Mouse (Mus musculus) forebrain, embryonic 14.5 days (tissue): ENCODE measurements at regions not wholly inside any gene's neighbourhood (a gene's known extent, or its start where the extent isn't known, plus 50 kb on each side); places are given as distances from the start of the nearest gene placed in this dataset.
A peak's percentile ranks its signal among the peaks of the same experiment; 100 is the strongest.

Experiments
- ATAC-seq: fragments of 200-750 bp; cut with Nextera tagmentation; 2 replicates; pipeline ENCODE4 v1.8.0; 2017; ENCODE audit warnings: mild to moderate bottlenecking, moderate library complexity
- DNase-seq: peaks from one replicate; pipeline ENCODE4 v3.0.0-alpha.2; 2015; ENCODE audit warnings: low spot score
- H3K27ac ChIP-seq: fragments of 300-500 bp; sonication (generic); 2 replicates; pipeline ENCODE4 v1.5.1; 2014; ENCODE audit warnings: low read depth, mild to moderate bottlenecking, control low read depth, low read length, moderate library complexity
- H3K27me3 ChIP-seq: fragments of 300-500 bp; sonication (generic); replicated peaks from 2 replicates; pipeline ENCODE4 v1.6.1; 2014; ENCODE audit warnings: low read length, control low read depth, mixed read lengths; ENCODE audit not compliant: control insufficient read depth, insufficient read depth
- H3K36me3 ChIP-seq: fragments of 300-500 bp; sonication (generic); 2 replicates; pipeline ENCODE4 v1.6.1; 2014; ENCODE audit warnings: low read length, control low read depth; ENCODE audit not compliant: control insufficient read depth, insufficient read depth
- H3K4me1 ChIP-seq: fragments of 300-500 bp; sonication (generic); 2 replicates; pipeline ENCODE4 v1.6.1; 2014; ENCODE audit warnings: antibody characterized with exemption, low read length, control low read depth; ENCODE audit not compliant: control insufficient read depth, insufficient read depth
- H3K4me2 ChIP-seq: fragments of 300-500 bp; sonication (generic); 2 replicates; pipeline ENCODE4 v1.6.1; 2014; ENCODE audit warnings: mild to moderate bottlenecking, control low read depth, low read length
- H3K4me3 ChIP-seq: fragments of 300-500 bp; sonication (generic); 2 replicates; pipeline ENCODE4 v1.5.1; 2014; ENCODE audit warnings: low read depth, low read length, control low read depth
- H3K9ac ChIP-seq: fragments of 300-500 bp; sonication (generic); 2 replicates; pipeline ENCODE4 v1.6.1; 2014; ENCODE audit warnings: mild to moderate bottlenecking, low read length, control low read depth, moderate library complexity
- H3K9me3 ChIP-seq: fragments of 300-500 bp; sonication (generic); replicated peaks from 2 replicates; pipeline ENCODE4 v1.6.1; 2016; ENCODE audit warnings: low read length, control low read depth, mixed read lengths; ENCODE audit not compliant: control insufficient read depth
- WGBS: fragments of 180-500 bp; shearing (Covaris S2); extraction: QIAGEN DNeasy Blood & Tissue Kit; methylation state at CpG from one replicate; pipeline ENCODE4 v1.1.7; 2014; 5-methylcytosine and 5-hydroxymethylcytosine counted together

- no peak overlapping the region for H3K9ac ChIP-seq
Measured at GRCm38 (mm10) chr9:47909051-47909450, 252.8 kb upstream of the Nxpe4 start.

GRCm38 (mm10) chr9:47910501-47910906 lies 251.3 kb upstream of the Nxpe4 start:
- H3K4me1 ChIP-seq = peaks cover 22% of the 10 kb centered on the region
- peak overlapping the region; percentile 23; the same call in 1 of the 2 replicates for H3K4me2 ChIP-seq
- ATAC-seq = peak; percentile 92
- H3K9me3 ChIP-seq = no peaks in the 10 kb centered on the region
- peak overlapping the region; percentile 80 for H3K27ac ChIP-seq
- H3K36me3 ChIP-seq = no peaks in the 10 kb centered on the region
- peaks cover 24% of the 10 kb centered on the region for H3K27me3 ChIP-seq
- 14% methylated on average over 6 of the region's 6 CpGs for WGBS
- H3K4me3 ChIP-seq = no peak overlapping the region
- peak; percentile 92 for DNase-seq
- H3K9ac ChIP-seq = no peak overlapping the region

More at GRCm38 (mm10) chr9:47909051-47909450, 252.8 kb upstream of the Nxpe4 start:
- H3K4me1 ChIP-seq = peaks cover 36% of the 10 kb centered on the region
- H3K9me3 ChIP-seq = no peaks in the 10 kb centered on the region
- H3K4me3 ChIP-seq = no peak overlapping the region
- H3K27me3 ChIP-seq = peaks cover 24% of the 10 kb centered on the region
- peak; percentile 78 for DNase-seq
- no peak overlapping the region for H3K27ac ChIP-seq
- 43% methylated on average over 5 of the region's 5 CpGs for WGBS
- 0 out of 2 replicates have a peak, but pooled peaks have one; percentile 20 for ATAC-seq
- no peaks in the 10 kb centered on the region for H3K36me3 ChIP-seq
- H3K4me2 ChIP-seq = no peak overlapping the region

- no peak for DNase-seq
- Histone ChIP-seq H3K9me3 (no peaks in the 10 kb centered on the region), H3K4me3 (no peak overlapping the region), H3K9ac (no peak overlapping the region), H3K27ac (no peak overlapping the region), H3K4me1 (peaks cover 20% of the 10 kb centered on the region), H3K4me2 (no peak overlapping the region), H3K27me3 (peaks cover 8% of the 10 kb centered on the region; the same call in 1 of the 2 replicates), H3K36me3 (no peaks in the 10 kb centered on the region)
- ATAC-seq = no peak
- 86% methylated on average over 5 of the region's 5 CpGs for WGBS
Measured at GRCm38 (mm10) chr9:47912823-47913222, 249.0 kb upstream of the Nxpe4 start.

GRCm38 (mm10) chr9:47935299-47935698 lies 226.5 kb upstream of the Nxpe4 start:
- Histone ChIP-seq H3K9ac (no peak overlapping the region), H3K4me3 (no peak overlapping the region), H3K4me2 (no peak overlapping the region), H3K9me3 (no peaks in the 10 kb centered on the region), H3K4me1 (no peaks in the 10 kb centered on the region), H3K27ac (no peak overlapping the region), H3K36me3 (no peaks in the 10 kb centered on the region), H3K27me3 (no peaks in the 10 kb centered on the region)
- ATAC-seq (no peak), DNase-seq (no peak)
- 71% methylated on average over 2 of the region's 2 CpGs for WGBS

- Histone ChIP-seq H3K4me1 (no peaks in the 10 kb centered on the region), H3K9me3 (no peaks in the 10 kb centered on the region), H3K9ac (no peak overlapping the region), H3K27ac (no peak overlapping the region), H3K4me3 (no peak overlapping the region), H3K36me3 (no peaks in the 10 kb centered on the region), H3K27me3 (no peaks in the 10 kb centered on the region), H3K4me2 (no peak overlapping the region)
- DNase-seq = no peak
- 23% methylated on average over 7 of the region's 7 CpGs for WGBS
- no peak for ATAC-seq
Measured at GRCm38 (mm10) chr9:47935957-47936457, 225.8 kb upstream of the Nxpe4 start.

GRCm38 (mm10) chr9:47938941-47939710 lies 222.7 kb upstream of the Nxpe4 start:
- ATAC-seq (no peak), DNase-seq (no peak)
- Histone ChIP-seq H3K4me3 (no peak overlapping the region), H3K27ac (no peak overlapping the region), H3K9me3 (no peaks in the 10 kb centered on the region), H3K27me3 (no peaks in the 10 kb centered on the region), H3K36me3 (no peaks in the 10 kb centered on the region), H3K4me2 (no peak overlapping the region), H3K4me1 (0 out of 2 replicates have a peak, but pooled peaks cover 3% of the 10 kb centered on the region), H3K9ac (no peak overlapping the region)
- 85% methylated on average over 14 of the region's 14 CpGs for WGBS

GRCm38 (mm10) chr9:47942761-47943583 lies 218.9 kb upstream of the Nxpe4 start:
- H3K36me3 ChIP-seq = no peaks in the 10 kb centered on the region
- H3K27ac ChIP-seq = no peak overlapping the region
- H3K9ac ChIP-seq = no peak overlapping the region
- 48% methylated on average over 11 of the region's 11 CpGs for WGBS
- ATAC-seq (peak; percentile 61; the same call in 1 of the 2 replicates), DNase-seq (peak; percentile 63)
- 0 out of 2 replicates have a peak, but pooled peaks cover 3% of the 10 kb centered on the region for H3K4me1 ChIP-seq
- no peak overlapping the region for H3K4me2 ChIP-seq
- H3K27me3 ChIP-seq = no peaks in the 10 kb centered on the region
- H3K4me3 ChIP-seq = no peak overlapping the region
- H3K9me3 ChIP-seq = no peaks in the 10 kb centered on the region; the same call in 1 of the 2 replicates

- DNase-seq (no peak), ATAC-seq (no peak)
- H3K27ac ChIP-seq = no peak overlapping the region
- no peak overlapping the region for H3K4me2 ChIP-seq
- no peaks in the 10 kb centered on the region for H3K36me3 ChIP-seq
- H3K9me3 ChIP-seq = no peaks in the 10 kb centered on the region; the same call in 1 of the 2 replicates
- no peak overlapping the region for H3K4me3 ChIP-seq
- H3K4me1 ChIP-seq = 0 out of 2 replicates have a peak, but pooled peaks cover 3% of the 10 kb centered on the region
- WGBS = 87% methylated on average over 7 of the region's 7 CpGs
- no peaks in the 10 kb centered on the region for H3K27me3 ChIP-seq
- H3K9ac ChIP-seq = no peak overlapping the region
Measured at GRCm38 (mm10) chr9:47946226-47946625, 215.6 kb upstream of the Nxpe4 start.
